Mouse (Mus musculus): ENCODE results near the gene Tspan9.

GRCm38 (mm10) chr6:128039077-128039766 is 104.2 kb downstream of the Tspan9 start:
- TF ChIP-seq CTCF (IDR thresholded peaks at IDR 0.05; ENCODE audit: low read depth) (no peak), EP300 (IDR thresholded peaks at IDR 0.05; ENCODE audit: low read depth) (no peak)
